Mouse (Mus musculus) layer of hippocampus, adult 2 months (tissue): Measurements from ENCODE around the gene Polr2l. TPM values are rescaled to one million over a fixed set of nuclear protein-coding genes. Genes with fewer than 3 reads are reported as not detected.

ENCODE experiments used
- DNase-seq, 2 experiments: peaks; one replicate each; pipeline ENCODE4 v3.0.0; 2022; ENCODE audit warnings: low spot score in 2 of 2
- H3K27ac ChIP-seq: fragments of 200-600 bp; 2 replicates; pipeline ENCODE4 v1.8.1; 2022
- H3K4me3 ChIP-seq: fragments of 200-600 bp; 2 replicates; pipeline ENCODE4 v1.8.1; 2022; ENCODE audit warnings: mild to moderate bottlenecking
- CTCF ChIP-seq: fragments of 200-600 bp; conservative IDR thresholded peaks from 2 replicates; pipeline ENCODE4 v1.8.1; 2022; ENCODE audit warnings: antibody characterized with exemption, mild to moderate bottlenecking, moderate library complexity
- long read RNA-seq, 2 experiments: library from polyadenylated mRNA; stranded (forward); transcript quantifications; one replicate each; pipeline ENCODE4 v2.0.0; 2021; ENCODE audit warnings: borderline mapping rate in 2 of 2
- total RNA-seq, 2 experiments: library from RNA; stranded (reverse); gene quantifications; 2 replicates each; pipeline ENCODE4 v1.2.3; 2021

Polr2l gene
- 10 to 100 TPM; 38.7 TPM for total RNA-seq
- long read RNA-seq, experiment 1, transcript Polr2l-201 (2 exons, 1,650 nt), result major isoform, 59 of 119 reads
- long read RNA-seq, experiment 1, partial matches to known transcripts, result 0 of 119 reads
- long read RNA-seq, experiment 1, other reads (novel, unspliced or antisense), result 60 of 119 reads
- long read RNA-seq, experiment 2, transcript Polr2l-201 (2 exons, 1,650 nt), result major isoform, 67 of 139 reads
- long read RNA-seq, experiment 2, partial matches to known transcripts, result 0 of 139 reads
- long read RNA-seq, experiment 2, other reads (novel, unspliced or antisense), result 72 of 139 reads

GRCm38 (mm10) chr7:141475011-141475804 is at the start of gene Polr2l, which contains the start of gene Tspan4:
Polr2l (minus strand) TSS chr7:141475132.
Tspan4 (plus strand) TSS chr7:141475240.
- H3K27ac ChIP-seq, result peak within 1 kb of the TSS; percentile 99
- peak; percentile 69 to 75 for DNase-seq
- TF ChIP-seq CTCF, result 0 out of 2 replicates have a peak, but pooled peaks have one; percentile 17
- H3K4me3 ChIP-seq, result peak within 1 kb of the TSS; percentile 86

GRCm38 (mm10) chr7:141524271-141524670 is 49.3 kb upstream of the Polr2l start:
- TF ChIP-seq CTCF, result no peak
- no peak overlapping the region for H3K27ac ChIP-seq
- no peak overlapping the region for H3K4me3 ChIP-seq
- no peak for DNase-seq

GRCm38 (mm10) chr7:141523007-141523406 is 48.1 kb upstream of the Polr2l start:
- TF ChIP-seq CTCF, result no peak
- DNase-seq, result no peak
- Histone ChIP-seq H3K27ac (no peak overlapping the region), H3K4me3 (no peak overlapping the region)

- DNase-seq, result no peak
- TF ChIP-seq CTCF, result no peak
- H3K4me3 ChIP-seq, result no peak overlapping the region
- H3K27ac ChIP-seq, result no peak overlapping the region; the same call in 1 of the 2 replicates
Observed at GRCm38 (mm10) chr7:141519795-141520194, 44.9 kb upstream of the Polr2l start.

- H3K27ac ChIP-seq, result peak overlapping the region; percentile 23; the same call in 1 of the 2 replicates
- TF ChIP-seq CTCF, result no peak
- no peak overlapping the region for H3K4me3 ChIP-seq
- DNase-seq, result no peak
Observed at GRCm38 (mm10) chr7:141518926-141519325, 44.0 kb upstream of the Polr2l start.

GRCm38 (mm10) chr7:141518296-141518695 is 43.4 kb upstream of the Polr2l start:
- TF ChIP-seq CTCF, result no peak
- Histone ChIP-seq H3K4me3 (no peak overlapping the region), H3K27ac (no peak overlapping the region; the same call in 1 of the 2 replicates)
- DNase-seq, result no peak

GRCm38 (mm10) chr7:141517638-141518037 is 42.7 kb upstream of the Polr2l start:
- TF ChIP-seq CTCF, result no peak
- DNase-seq, result no peak
- no peak overlapping the region for H3K4me3 ChIP-seq
- H3K27ac ChIP-seq, result no peak overlapping the region

- DNase-seq, result no peak
- H3K4me3 ChIP-seq, result no peak overlapping the region
- TF ChIP-seq CTCF, result no peak
- H3K27ac ChIP-seq, result peak overlapping the region; percentile 74
Observed at GRCm38 (mm10) chr7:141510681-141511191, 35.8 kb upstream of the Polr2l start.

GRCm38 (mm10) chr7:141510196-141510595 is 35.3 kb upstream of the Polr2l start:
- no peak for DNase-seq
- Histone ChIP-seq H3K27ac (peak overlapping the region; percentile 74), H3K4me3 (no peak overlapping the region)
- TF ChIP-seq CTCF, result no peak

GRCm38 (mm10) chr7:141508160-141508559 is 33.2 kb upstream of the Polr2l start:
- Histone ChIP-seq H3K27ac (no peak overlapping the region), H3K4me3 (no peak overlapping the region)
- DNase-seq, result no peak
- TF ChIP-seq CTCF, result no peak

- no peak for TF ChIP-seq CTCF
- no peak for DNase-seq
- Histone ChIP-seq H3K4me3 (no peak overlapping the region), H3K27ac (no peak overlapping the region)
Observed at GRCm38 (mm10) chr7:141506278-141506677, 31.3 kb upstream of the Polr2l start.

- Histone ChIP-seq H3K27ac (no peak overlapping the region), H3K4me3 (no peak overlapping the region)
- TF ChIP-seq CTCF, result no peak
- DNase-seq, result no peak
Observed at GRCm38 (mm10) chr7:141502556-141502905, 27.6 kb upstream of the Polr2l start.

GRCm38 (mm10) chr7:141501820-141502555 is 27.1 kb upstream of the Polr2l start:
- H3K27ac ChIP-seq, result no peak overlapping the region

More at GRCm38 (mm10) chr7:141501820-141502555, 27.1 kb upstream of the Polr2l start:
- TF ChIP-seq CTCF, result no peak
- DNase-seq, result no peak
- no peak overlapping the region for H3K4me3 ChIP-seq
